Mouse (Mus musculus) myocyte (in vitro differentiated cells): ENCODE data around the gene Iqschfp. TPM values are rescaled to one million over a fixed set of nuclear protein-coding genes. Genes with fewer than 3 reads are reported as not detected.

Experiments
- H3K27me3 ChIP-seq: one replicate; pipeline ENCODE4 v1.6.1; 2011; ENCODE audit not compliant: control insufficient read depth, insufficient read depth, insufficient read length
- H3K36me3 ChIP-seq: one replicate; pipeline ENCODE4 v1.6.1; 2011; ENCODE audit not compliant: control insufficient read depth, insufficient read depth
- H3K4me2 ChIP-seq: one replicate; pipeline ENCODE4 v1.6.1; 2011; ENCODE audit warnings: low read depth, control low read depth
- H3K4me3 ChIP-seq: one replicate; pipeline ENCODE4 v1.5.1; 2011; ENCODE audit warnings: mild to moderate bottlenecking, control low read depth, moderate library complexity
- H3K79me2 ChIP-seq: one replicate; pipeline ENCODE4 v1.6.1; 2011; ENCODE audit not compliant: control insufficient read depth, insufficient read depth
- H3ac ChIP-seq: one replicate; pipeline ENCODE4 v1.6.1; 2011; ENCODE audit not compliant: control insufficient read depth, insufficient read length
- CEBPB ChIP-seq: IDR thresholded peaks from 2 replicates; pipeline ENCODE4 v1.6.1; 2011; ENCODE audit warnings: mild to moderate bottlenecking, moderate library complexity; ENCODE audit not compliant: poor library complexity, insufficient read depth, severe bottlenecking
- E2F4 ChIP-seq: IDR thresholded peaks from one replicate; pipeline ENCODE4 v1.6.1; 2011; ENCODE audit warnings: mild to moderate bottlenecking, control low read depth, moderate library complexity; ENCODE audit not compliant: insufficient read depth
- MAX ChIP-seq: IDR thresholded peaks from one replicate; pipeline ENCODE4 v1.6.1; 2011; ENCODE audit warnings: low read depth, mild to moderate bottlenecking, control low read depth
- MYOD1 ChIP-seq, 3 experiments: IDR thresholded peaks; one replicate each; pipeline ENCODE4 v1.6.1; 2011; ENCODE audit warnings: control low read depth in 2 of 3, low read depth in 2 of 3, mild to moderate bottlenecking in 2 of 3, moderate library complexity in 1 of 3; ENCODE audit not compliant: insufficient read length in 2 of 3, control insufficient read depth in 1 of 3
- MYOG ChIP-seq, 3 experiments: IDR thresholded peaks; one replicate each; pipeline ENCODE4 v1.6.1; 2011; ENCODE audit warnings: control low read depth in 2 of 3, low read depth in 2 of 3, mild to moderate bottlenecking in 2 of 3; ENCODE audit not compliant: insufficient read length in 2 of 3, control insufficient read depth in 1 of 3, insufficient read depth in 1 of 3
- POLR2A ChIP-seq: IDR thresholded peaks from one replicate; pipeline ENCODE4 v1.6.1; 2011; ENCODE audit warnings: low read depth, mild to moderate bottlenecking, control low read depth, moderate library complexity; ENCODE audit not compliant: insufficient read length
- POLR2AphosphoS2 ChIP-seq: IDR thresholded peaks from one replicate; pipeline ENCODE4 v1.6.1; 2011; ENCODE audit warnings: low read depth, control low read depth; ENCODE audit not compliant: insufficient read length
- REST ChIP-seq: IDR thresholded peaks from one replicate; pipeline ENCODE4 v1.6.1; 2011; ENCODE audit warnings: mild to moderate bottlenecking, control low read depth, moderate library complexity; ENCODE audit not compliant: insufficient read depth, insufficient read length
- SRF ChIP-seq: IDR thresholded peaks from one replicate; pipeline ENCODE4 v1.6.1; 2011; ENCODE audit warnings: low read depth; ENCODE audit not compliant: control insufficient read depth, insufficient read length
- TCF12 ChIP-seq: IDR thresholded peaks from one replicate; pipeline ENCODE4 v1.6.1; 2011; ENCODE audit warnings: mild to moderate bottlenecking, control low read depth; ENCODE audit not compliant: poor library complexity, insufficient read depth, severe bottlenecking
- TCF3 ChIP-seq: IDR thresholded peaks from one replicate; pipeline ENCODE4 v1.6.1; 2011; ENCODE audit warnings: low read depth, control low read depth; ENCODE audit not compliant: insufficient read length
- USF1 ChIP-seq: IDR thresholded peaks from one replicate; pipeline ENCODE4 v1.6.1; 2011; ENCODE audit warnings: low read depth, mild to moderate bottlenecking, control low read depth, moderate library complexity
- polyA plus RNA-seq: library from polyadenylated mRNA; unstranded; fragments of >200 nt; fragmentation: generic; extraction: Trizol; gene quantifications from one replicate; pipeline ENCODE4 v1.2.1, GENCODE M21; 2012; ENCODE audit warnings: missing spikeins

Gene Iqschfp
- polyA plus RNA-seq, 1 experiment, result not detected

DNA sequence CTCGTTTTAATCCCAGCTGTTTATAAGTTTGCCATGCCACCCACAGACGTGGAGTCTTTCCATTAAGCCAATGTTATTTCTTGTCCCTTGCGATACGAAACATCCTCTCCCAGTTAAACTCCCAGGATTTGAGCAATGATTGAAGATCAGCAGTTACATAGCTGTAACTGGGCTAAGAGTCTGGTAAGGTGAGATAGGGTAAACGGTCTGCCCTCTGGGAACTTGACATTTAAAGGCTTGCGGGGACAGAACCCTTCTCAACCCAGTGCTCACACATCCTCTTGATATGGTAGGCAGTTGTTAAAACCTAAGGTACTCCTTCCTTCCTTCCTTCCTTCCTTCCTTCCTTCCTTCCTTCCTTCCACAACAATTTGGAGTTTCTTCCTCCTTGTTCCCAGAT is 604.5 kb downstream of the Iqschfp start:
- H3K36me3 ChIP-seq, result peaks cover 3% of the 10 kb centered on the region
- H3ac ChIP-seq, result no peak overlapping the region
- H3K27me3 ChIP-seq, result no peaks in the 10 kb centered on the region
- H3K4me3 ChIP-seq, result peak overlapping the region; percentile 91
- TF ChIP-seq POLR2A (no peak), CEBPB (no peak), SRF (no peak), E2F4 (no peak), TCF12 (no peak), POLR2AphosphoS2 (no peak), MYOD1 (IDR thresholded peaks at IDR 0.05; ENCODE audit: control insufficient read depth in 1 of 3, insufficient read length in 2 of 3, low read depth in 2 of 3) (no peak), USF1 (no peak), TCF3 (no peak), MYOG (IDR thresholded peaks at IDR 0.05; ENCODE audit: control insufficient read depth in 1 of 3, insufficient read depth in 1 of 3, insufficient read length in 2 of 3, low read depth in 2 of 3) (no peak), MAX (no peak), REST (no peak)
- peaks cover 60% of the 10 kb centered on the region for H3K79me2 ChIP-seq
- peak overlapping the region; percentile 98 for H3K4me2 ChIP-seq

DNA sequence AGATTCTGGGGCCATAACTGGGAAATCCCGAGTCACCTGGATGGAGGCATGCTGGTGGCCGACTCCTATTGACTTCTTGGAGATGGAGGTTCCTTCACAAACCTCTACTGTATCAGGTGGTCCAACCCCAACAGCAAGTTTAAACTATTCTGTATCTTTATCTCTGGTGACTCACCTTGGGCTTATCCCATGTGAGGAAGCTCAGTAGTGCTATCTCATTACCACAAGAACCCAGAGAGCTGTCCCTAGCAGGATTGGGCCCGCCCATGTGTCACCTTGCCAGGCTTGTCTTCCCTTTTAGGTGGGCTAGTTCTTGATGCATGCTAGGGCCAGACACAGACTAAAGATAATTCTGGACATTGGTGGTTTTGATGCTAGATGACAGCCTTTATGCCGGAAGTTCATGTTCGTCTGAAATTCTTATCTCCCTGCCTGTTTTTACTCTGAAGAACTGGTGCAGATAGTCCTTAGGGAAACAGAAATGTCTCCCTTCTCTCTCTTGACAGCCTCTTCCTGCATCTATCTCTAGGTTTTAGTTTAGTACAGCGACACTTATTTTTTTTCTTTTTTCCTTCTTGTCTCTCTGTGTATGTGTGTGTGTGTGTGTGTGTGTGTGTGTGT is 607.6 kb downstream of the Iqschfp start:
- H3ac ChIP-seq, result no peak overlapping the region
- no peaks in the 10 kb centered on the region for H3K27me3 ChIP-seq
- no peak overlapping the region for H3K4me2 ChIP-seq
- TF ChIP-seq MYOG (IDR thresholded peaks at IDR 0.05; ENCODE audit: control insufficient read depth in 1 of 3, insufficient read depth in 1 of 3, insufficient read length in 2 of 3, low read depth in 2 of 3), result no peak
- no peak for TF ChIP-seq TCF12
- no peak for TF ChIP-seq USF1
- TF ChIP-seq E2F4, result no peak
- TF ChIP-seq POLR2A, result no peak
- TF ChIP-seq POLR2AphosphoS2, result no peak
- TF ChIP-seq REST, result no peak
- TF ChIP-seq CEBPB, result no peak
- TF ChIP-seq MYOD1 (IDR thresholded peaks at IDR 0.05; ENCODE audit: control insufficient read depth in 1 of 3, insufficient read length in 2 of 3, low read depth in 2 of 3), result no peak
- no peak for TF ChIP-seq SRF
- TF ChIP-seq TCF3, result no peak
- TF ChIP-seq MAX, result no peak
- H3K36me3 ChIP-seq, result peaks cover 9% of the 10 kb centered on the region
- peaks cover 89% of the 10 kb centered on the region for H3K79me2 ChIP-seq
- no peak overlapping the region for H3K4me3 ChIP-seq

DNA sequence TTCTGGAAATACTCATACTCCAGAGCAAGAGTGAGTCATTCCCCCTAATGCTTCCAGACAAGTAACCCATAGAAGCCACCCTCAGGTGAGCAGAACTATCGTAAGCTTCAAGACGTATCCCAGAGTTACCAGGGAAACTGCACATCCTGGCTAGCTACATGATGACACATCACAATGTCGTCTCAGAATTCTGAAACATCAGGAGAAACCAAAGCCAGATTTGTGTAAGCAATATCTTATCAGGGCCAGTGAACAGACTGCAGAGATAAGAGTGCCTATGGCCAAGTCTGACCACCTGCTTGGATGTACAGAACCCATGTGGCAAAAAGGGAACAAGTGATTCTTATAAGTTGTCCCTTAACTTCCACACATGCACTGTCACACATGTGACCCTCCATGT is 612.8 kb downstream of the Iqschfp start:
- H3K4me2 ChIP-seq, result no peak overlapping the region
- H3K79me2 ChIP-seq, result peaks cover 76% of the 10 kb centered on the region
- TF ChIP-seq CEBPB (no peak), MYOG (IDR thresholded peaks at IDR 0.05; ENCODE audit: control insufficient read depth in 1 of 3, insufficient read depth in 1 of 3, insufficient read length in 2 of 3, low read depth in 2 of 3) (no peak), REST (no peak), TCF12 (no peak), MAX (no peak), USF1 (no peak), SRF (no peak), E2F4 (no peak), MYOD1 (IDR thresholded peaks at IDR 0.05; ENCODE audit: control insufficient read depth in 1 of 3, insufficient read length in 2 of 3, low read depth in 2 of 3) (no peak), POLR2A (no peak), POLR2AphosphoS2 (no peak)
- no peak overlapping the region for H3K4me3 ChIP-seq
- no peak overlapping the region for H3ac ChIP-seq
- H3K36me3 ChIP-seq, result peaks cover 5% of the 10 kb centered on the region
- H3K27me3 ChIP-seq, result no peaks in the 10 kb centered on the region

DNA sequence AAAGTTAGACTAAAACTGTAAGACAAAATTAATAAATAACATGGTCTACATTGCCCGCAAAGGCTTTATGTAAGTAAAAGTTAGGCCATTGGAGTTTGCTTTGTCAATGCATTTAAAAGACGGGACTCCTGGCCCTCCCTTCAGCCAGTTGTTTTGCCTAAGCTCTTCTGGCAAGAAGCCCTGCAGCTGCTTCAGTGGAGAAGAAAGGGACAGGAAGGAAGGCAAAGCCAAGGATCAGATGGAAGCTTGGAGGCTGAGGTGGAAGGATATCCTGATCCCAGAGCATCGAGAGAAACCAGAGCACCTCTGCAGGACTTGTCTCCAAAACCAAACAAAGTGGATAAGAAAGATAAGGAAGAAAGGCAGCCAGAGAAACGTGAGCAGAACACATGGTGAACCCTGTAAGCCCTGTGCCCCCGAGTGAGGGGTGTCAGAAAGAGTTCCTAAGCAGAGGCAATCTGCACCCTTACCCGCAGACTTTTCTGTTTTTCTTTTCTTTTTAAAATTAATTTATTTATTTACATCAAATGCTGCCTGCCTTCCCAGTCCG is 614.8 kb downstream of the Iqschfp start:
- TF ChIP-seq REST (no peak), CEBPB (no peak), USF1 (no peak), MYOD1 (IDR thresholded peaks at IDR 0.05; ENCODE audit: control insufficient read depth in 1 of 3, insufficient read length in 2 of 3, low read depth in 2 of 3) (peak; percentile 47 to 82 (median 80)), SRF (no peak), TCF12 (peak; percentile 49), TCF3 (no peak), POLR2AphosphoS2 (no peak), POLR2A (no peak), MAX (no peak), E2F4 (no peak), MYOG (IDR thresholded peaks at IDR 0.05; ENCODE audit: control insufficient read depth in 1 of 3, insufficient read depth in 1 of 3, insufficient read length in 2 of 3, low read depth in 2 of 3) (peak in 2 of 3 experiments; percentile 70 to 71)
- Histone ChIP-seq H3ac (no peak overlapping the region), H3K4me2 (peak overlapping the region; percentile 75), H3K36me3 (peaks cover 5% of the 10 kb centered on the region), H3K79me2 (peaks cover 76% of the 10 kb centered on the region), H3K27me3 (no peaks in the 10 kb centered on the region), H3K4me3 (no peak overlapping the region)
